Mouse (Mus musculus) G1E (cell line): ENCODE measurements around the gene Nomo1. TPM values are rescaled to one million over a fixed set of nuclear protein-coding genes. Genes with fewer than 3 reads are reported as not detected.
A peak's percentile ranks its signal among the peaks of the same experiment; 100 is the strongest.

Experiments used
- ATAC-seq: 2 replicates; pipeline ENCODE4 v1.8.0; 2016; ENCODE audit warnings: mild to moderate bottlenecking; ENCODE audit not compliant: insufficient number of reproducible peaks, poor library complexity, low FRiP score, severe bottlenecking; ENCODE audit errors: extremely low read depth
- DNase-seq: peaks from one replicate; pipeline ENCODE4 v3.0.0; 2012; ENCODE audit warnings: low spot score
- H3K27me3 ChIP-seq: 2 replicates; pipeline ENCODE4 v1.6.1; 2012; ENCODE audit warnings: mild to moderate bottlenecking, low read length, inconsistent platforms; ENCODE audit not compliant: insufficient read depth
- H3K36me3 ChIP-seq: replicated peaks from 2 replicates; pipeline ENCODE3; 2012; ENCODE audit warnings: mild to moderate bottlenecking, inconsistent platforms
- H3K4me1 ChIP-seq: 2 replicates; pipeline ENCODE4 v1.6.1; 2012; ENCODE audit warnings: low read depth, low read length, inconsistent platforms, mixed read lengths; ENCODE audit not compliant: insufficient read depth
- H3K4me3 ChIP-seq: 2 replicates; pipeline ENCODE4 v1.5.1; 2012; ENCODE audit warnings: low read depth, mild to moderate bottlenecking, inconsistent platforms, low read length, moderate library complexity, mixed read lengths
- H3K9me3 ChIP-seq: replicated peaks from 2 replicates; pipeline ENCODE4 v1.6.1; 2012; ENCODE audit warnings: inconsistent platforms
- CTCF ChIP-seq: IDR thresholded peaks from 2 replicates; pipeline ENCODE4 v1.5.1; 2012; ENCODE audit warnings: low read depth, low read length, inconsistent platforms, mixed read lengths
- GATA1 ChIP-seq: IDR thresholded peaks from 2 replicates; pipeline ENCODE4 v1.6.1; 2012; ENCODE audit warnings: borderline replicate concordance, low read length, inconsistent platforms, mixed read lengths
- GATA2 ChIP-seq: IDR thresholded peaks from 2 replicates; pipeline ENCODE4 v1.6.1; 2012; ENCODE audit warnings: low read depth, low read length, inconsistent platforms, borderline replicate concordance
- POLR2AphosphoS5 ChIP-seq: IDR thresholded peaks from 2 replicates; pipeline ENCODE4 v1.6.1; 2012; ENCODE audit warnings: low read depth, low read length, inconsistent platforms; ENCODE audit not compliant: insufficient replicate concordance
- TAL1 ChIP-seq: conservative IDR thresholded peaks from 2 replicates; pipeline ENCODE4 v1.6.1; 2012; ENCODE audit warnings: low read depth, low read length, inconsistent platforms, mixed read lengths
- polyA plus RNA-seq: library from polyadenylated mRNA; stranded (reverse); fragments of >175 nt; gene quantifications from 2 replicates; pipeline ENCODE4 v1.2.3, GENCODE M21; 2012
- total RNA-seq, 2 experiments: library from RNA; stranded (forward) in 1 of 2; stranded (reverse) in 1 of 2; fragments of 200-1000 nt in 1 of 2; fragments of >200 nt in 1 of 2; fragmentation: Nextera tagmentation in 1 of 2; gene quantifications; 2 replicates each; pipeline ENCODE4 v1.2.3; 2014 to 2017

Nomo1 gene
- total and polyA plus RNA-seq, 3 experiments = 26.4 to 52.7 (median 47.2) TPM

DNA sequence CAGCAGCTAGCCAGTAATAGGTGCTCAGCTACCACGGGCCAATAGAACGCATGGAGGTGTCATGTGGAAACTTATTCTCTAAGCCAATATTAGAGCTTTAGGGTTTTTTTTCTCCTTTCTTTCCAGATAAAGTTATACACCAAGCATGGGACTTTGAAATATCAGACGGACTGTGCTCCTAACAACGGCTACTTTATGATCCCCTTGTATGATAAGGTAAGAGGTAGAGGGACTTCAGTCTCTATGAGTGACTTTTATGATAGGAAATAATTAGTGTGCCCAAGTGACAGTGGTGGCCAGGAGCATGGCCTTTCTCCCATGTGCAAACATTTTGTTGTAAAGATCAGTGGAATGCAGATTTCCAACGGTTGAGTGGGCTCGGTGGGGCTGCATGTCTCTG is 3.9 kb downstream of the Nomo1 start:
- Histone ChIP-seq H3K27me3 (no peaks in the 10 kb centered on the region), H3K4me3 (no peak overlapping the region), H3K9me3 (no peaks in the 10 kb centered on the region), H3K4me1 (peaks cover 50% of the 10 kb centered on the region), H3K36me3 (peaks cover 71% of the 10 kb centered on the region)
- ATAC-seq = no peak
- TF ChIP-seq POLR2AphosphoS5 (no peak), GATA2 (no peak), TAL1 (no peak), GATA1 (no peak), CTCF (no peak)
- no peak for DNase-seq

DNA sequence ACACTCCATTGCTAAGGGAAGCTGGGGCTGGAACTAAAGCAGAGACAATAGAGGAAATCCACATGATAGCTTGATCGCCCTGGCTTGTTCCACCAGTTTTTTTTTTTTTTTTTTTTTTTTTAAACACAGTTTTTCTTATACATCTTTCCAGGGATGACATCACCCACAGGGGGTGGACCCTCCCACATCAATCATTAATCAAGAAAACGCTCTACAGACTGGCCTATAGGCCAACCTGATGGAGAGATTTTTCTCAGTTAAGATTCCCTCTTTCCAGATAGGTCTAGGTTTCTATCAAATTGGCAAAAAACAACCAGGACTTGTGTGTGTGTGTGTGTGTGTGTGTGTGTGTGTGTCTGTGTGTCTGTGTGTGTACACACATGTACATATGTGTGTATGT is 6.4 kb downstream of the Nomo1 start:
- Histone ChIP-seq H3K4me1 (peaks cover 41% of the 10 kb centered on the region), H3K36me3 (peaks cover 94% of the 10 kb centered on the region)
- TF ChIP-seq POLR2AphosphoS5 = no peak
- TF ChIP-seq CTCF = no peak
- TF ChIP-seq GATA1 = no peak
- TF ChIP-seq TAL1 = no peak
- TF ChIP-seq GATA2 = no peak

DNA sequence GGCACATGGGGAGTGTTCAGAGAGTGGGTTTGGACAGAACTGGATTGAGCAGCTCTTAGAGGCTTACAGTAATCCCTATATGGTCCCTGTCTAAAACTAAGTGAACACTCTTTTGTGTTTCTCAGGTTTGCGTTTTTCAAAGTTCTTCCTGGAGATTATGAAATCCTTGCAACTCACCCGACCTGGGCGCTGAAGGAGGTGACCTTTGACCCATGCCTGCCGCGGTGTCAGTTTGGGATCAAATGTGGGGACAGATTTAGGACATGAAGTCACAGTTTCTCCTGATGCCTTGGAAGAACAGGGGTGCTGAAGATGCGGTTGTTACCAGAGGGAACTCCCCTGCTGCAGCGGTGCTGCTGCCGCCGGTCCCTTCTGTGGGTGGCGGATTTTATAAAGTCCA is 10.6 kb downstream of the Nomo1 start:
- Histone ChIP-seq H3K9me3 (no peaks in the 10 kb centered on the region), H3K27me3 (no peaks in the 10 kb centered on the region), H3K4me3 (no peak overlapping the region), H3K4me1 (peaks cover 36% of the 10 kb centered on the region), H3K36me3 (peaks cover 98% of the 10 kb centered on the region)
- no peak for ATAC-seq
- no peak for DNase-seq
- no peak for TF ChIP-seq CTCF
- TF ChIP-seq TAL1 = no peak
- no peak for TF ChIP-seq GATA2
- TF ChIP-seq POLR2AphosphoS5 = no peak
- no peak for TF ChIP-seq GATA1

More for the DNA sequence above, 6.4 kb downstream of the Nomo1 start:
- no peak overlapping the region for H3K4me3 ChIP-seq
- DNase-seq (no peak), ATAC-seq (no peak)
- no peaks in the 10 kb centered on the region for H3K9me3 ChIP-seq
- no peaks in the 10 kb centered on the region for H3K27me3 ChIP-seq

DNA sequence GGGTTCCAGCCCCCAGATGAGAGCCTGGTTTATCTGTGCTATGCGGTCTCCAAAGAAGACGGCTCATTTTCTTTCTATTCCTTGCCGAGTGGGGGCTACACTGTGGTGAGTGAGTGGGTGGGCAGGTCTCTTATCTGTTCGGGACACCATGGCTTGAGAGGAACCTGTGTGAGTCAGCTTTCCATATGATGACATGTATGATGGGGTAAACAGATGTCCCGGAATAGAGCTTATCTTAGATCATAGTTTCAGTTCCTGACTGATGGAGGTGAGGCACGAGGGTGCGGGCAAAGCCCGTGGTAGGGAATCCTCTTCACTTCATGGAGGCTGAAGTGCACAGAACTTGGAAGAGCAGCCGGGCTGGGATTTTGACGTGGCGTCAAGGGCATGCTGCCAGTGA is 12.4 kb downstream of the Nomo1 start:
- TF ChIP-seq CTCF = no peak
- TF ChIP-seq TAL1 = peak; percentile 51
- peaks cover 97% of the 10 kb centered on the region for H3K36me3 ChIP-seq
- ATAC-seq (peak; percentile 78), DNase-seq (peak; percentile 57)
- H3K27me3 ChIP-seq = no peaks in the 10 kb centered on the region
- peak overlapping the region; percentile 48; the same call in 1 of the 2 replicates for H3K4me3 ChIP-seq
- H3K4me1 ChIP-seq = peaks cover 36% of the 10 kb centered on the region
- H3K9me3 ChIP-seq = no peaks in the 10 kb centered on the region

DNA sequence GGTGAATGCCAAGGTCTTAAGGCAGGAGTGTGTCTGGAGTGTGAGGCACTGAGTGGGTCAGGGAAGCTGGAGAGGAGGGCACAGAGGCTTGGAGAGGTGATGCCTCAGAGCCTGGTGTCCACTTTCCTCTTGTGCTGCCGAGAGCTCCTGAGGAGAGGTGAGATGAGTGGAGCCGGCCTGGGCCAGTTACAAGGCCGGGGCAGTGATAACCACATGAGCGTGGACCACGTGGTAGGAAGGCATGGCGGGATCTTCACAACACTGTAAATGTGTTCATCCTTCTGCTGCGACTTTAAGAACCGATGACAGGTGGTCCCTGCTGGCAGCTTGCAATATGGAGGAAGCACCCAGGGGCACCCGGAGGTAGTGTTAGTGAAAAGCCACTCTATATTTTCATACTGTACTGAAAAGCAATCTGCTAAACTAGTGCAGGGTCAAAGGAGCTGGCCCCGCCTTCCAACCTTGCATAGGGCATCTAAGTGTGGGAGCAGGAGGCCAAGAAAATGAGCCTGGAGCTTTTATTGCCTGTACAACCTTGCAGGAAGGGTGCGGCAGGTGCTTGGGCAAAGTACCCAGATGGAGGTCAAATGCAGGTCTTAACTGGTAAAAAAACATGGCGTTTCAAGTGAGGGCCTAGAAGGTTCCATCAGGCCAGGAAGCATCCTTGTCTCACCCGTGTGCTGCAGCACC is 14.5 kb downstream of the Nomo1 start:
- DNase-seq = no peak
- Histone ChIP-seq H3K9me3 (no peaks in the 10 kb centered on the region), H3K4me3 (no peak overlapping the region), H3K27me3 (no peaks in the 10 kb centered on the region), H3K36me3 (peaks cover 93% of the 10 kb centered on the region), H3K4me1 (peaks cover 23% of the 10 kb centered on the region)
- TF ChIP-seq TAL1 (no peak), GATA2 (no peak), POLR2AphosphoS5 (no peak), GATA1 (no peak), CTCF (no peak)
- ATAC-seq = no peak

DNA sequence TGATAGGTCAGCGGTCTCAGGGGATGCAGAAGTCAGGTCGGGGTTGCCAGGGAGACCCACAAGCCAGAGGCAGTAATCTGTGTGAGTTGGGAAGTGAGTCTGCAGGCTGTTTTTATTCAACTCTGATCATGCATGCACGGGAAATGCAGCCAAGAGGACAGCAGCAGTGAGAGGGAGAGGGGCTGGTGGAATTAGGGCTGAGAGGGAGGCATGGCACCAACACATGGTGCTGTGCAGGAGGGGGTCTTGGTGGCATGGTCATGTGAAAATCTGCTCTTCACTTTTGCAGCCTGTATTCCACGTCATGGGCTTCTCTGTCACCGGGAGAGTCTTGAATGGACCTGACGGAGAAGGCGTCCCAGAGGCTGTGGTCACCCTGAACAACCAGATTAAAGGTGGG is 16.5 kb downstream of the Nomo1 start:
- peaks cover 93% of the 10 kb centered on the region for H3K36me3 ChIP-seq
- DNase-seq = no peak
- no peak for ATAC-seq
- no peak for TF ChIP-seq GATA1
- no peak overlapping the region for H3K4me3 ChIP-seq
- no peaks in the 10 kb centered on the region for H3K27me3 ChIP-seq
- H3K9me3 ChIP-seq = no peaks in the 10 kb centered on the region
- H3K4me1 ChIP-seq = peaks cover 20% of the 10 kb centered on the region

DNA sequence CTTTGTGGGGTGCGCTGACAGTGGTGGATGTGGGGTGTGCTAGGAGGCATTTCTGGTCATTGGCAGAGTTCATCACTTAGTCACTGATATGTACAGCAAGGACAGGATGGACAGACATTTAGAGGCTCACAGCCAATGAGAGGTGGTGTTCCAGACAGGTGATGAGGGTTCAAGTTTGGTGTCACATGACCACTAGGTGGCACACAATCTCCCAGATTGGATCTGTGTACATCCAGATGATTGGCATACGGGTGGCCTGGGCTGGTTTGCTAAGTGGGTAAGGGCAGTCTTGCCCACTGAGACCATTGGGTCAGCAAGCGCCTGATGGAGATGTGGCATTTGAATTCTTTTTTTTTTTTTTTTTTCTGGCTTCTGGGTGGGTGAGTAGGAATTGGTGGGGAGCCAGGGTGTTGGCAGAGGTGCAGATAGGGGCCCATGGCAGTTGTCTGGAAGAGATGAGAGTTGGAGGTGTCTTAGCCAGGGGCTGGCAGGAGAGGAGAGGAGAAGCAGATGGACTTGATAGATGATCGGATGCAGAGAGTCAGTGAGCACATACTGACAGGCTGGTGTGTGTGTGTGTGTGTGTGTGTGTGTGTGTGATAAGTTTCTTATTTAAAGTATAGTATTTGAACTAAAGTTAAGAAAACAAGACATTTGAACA is 18.8 kb downstream of the Nomo1 start:
- Histone ChIP-seq H3K4me3 (no peak overlapping the region), H3K4me1 (no peaks in the 10 kb centered on the region; the same call in 1 of the 2 replicates), H3K36me3 (peaks cover 95% of the 10 kb centered on the region), H3K27me3 (no peaks in the 10 kb centered on the region), H3K9me3 (no peaks in the 10 kb centered on the region)
- DNase-seq (no peak), ATAC-seq (no peak)
- peak; percentile 20; the same call in 1 of the 2 replicates for TF ChIP-seq CTCF
- no peak for TF ChIP-seq GATA2
- TF ChIP-seq GATA1 = no peak
